Mouse (Mus musculus): ENCODE data around the gene Dkc1. TPM values are rescaled to one million over a fixed set of nuclear protein-coding genes. Genes with fewer than 3 reads are reported as not detected.
A peak's percentile ranks its signal among the peaks of the same experiment; 100 is the strongest.

Dkc1 gene
- polyA plus RNA-seq, 1 experiment from 2014 or later: 76.1 TPM

GRCm38 (mm10) chrX:75150304-75150703 lies 54.6 kb downstream of the Dkc1 start:
- Histone ChIP-seq H3K9me3 (no peaks in the 10 kb centered on the region), H3K36me3 (no peaks in the 10 kb centered on the region), H3K4me3 (no peak overlapping the region), H3K4me2 (no peak overlapping the region), H3K27ac (replicated peaks) (no peak overlapping the region), H3K27me3 (replicated peaks) (no peaks in the 10 kb centered on the region), H3K4me1 (no peaks in the 10 kb centered on the region), H3K9ac (no peak overlapping the region)
- WGBS: 62% methylated on average over 2 of the region's 2 CpGs
- no peak for ATAC-seq (ENCODE audit: extremely low read depth, insufficient number of reproducible peaks, low FRiP score, low TSS enrichment)

GRCm38 (mm10) chrX:75152249-75152648 lies 56.6 kb downstream of the Dkc1 start:
- Histone ChIP-seq H3K36me3 (no peaks in the 10 kb centered on the region), H3K9me3 (no peaks in the 10 kb centered on the region), H3K9ac (no peak overlapping the region), H3K4me3 (no peak overlapping the region), H3K4me2 (no peak overlapping the region), H3K27ac (replicated peaks) (no peak overlapping the region), H3K27me3 (replicated peaks) (no peaks in the 10 kb centered on the region), H3K4me1 (no peaks in the 10 kb centered on the region)
- no peak for ATAC-seq (ENCODE audit: extremely low read depth, insufficient number of reproducible peaks, low FRiP score, low TSS enrichment)
- 33% methylated on average over 1 of the region's 1 CpGs for WGBS

GRCm38 (mm10) chrX:75155576-75156243 lies 60.1 kb downstream of the Dkc1 start:
- H3K27me3 ChIP-seq (replicated peaks): no peaks in the 10 kb centered on the region
- no peaks in the 10 kb centered on the region for H3K4me1 ChIP-seq
- H3K36me3 ChIP-seq: no peaks in the 10 kb centered on the region
- peak overlapping the region; percentile 75 for H3K9ac ChIP-seq
- peak overlapping the region; percentile 52 for H3K4me3 ChIP-seq
- WGBS: 10% methylated on average over 14 of the region's 49 CpGs
- H3K9me3 ChIP-seq: no peaks in the 10 kb centered on the region
- ATAC-seq (ENCODE audit: extremely low read depth, insufficient number of reproducible peaks, low FRiP score, low TSS enrichment): no peak
- peak overlapping the region; percentile 68 for H3K4me2 ChIP-seq
- H3K27ac ChIP-seq (replicated peaks): no peak overlapping the region

Other genes starting within 250 kb of the Dkc1 start
- 2.4 and 3.4 TPM in 2 replicates for gene Gab3, start 10.4 kb upstream of the Dkc1 start, polyA plus RNA-seq (2015; fragmentation: Nextera tagmentation; extraction: Ambion mirVana)
- 35.6 and 38.9 TPM in 2 replicates for gene Mpp1, start 35.2 kb downstream of the Dkc1 start, polyA plus RNA-seq (2015; fragmentation: Nextera tagmentation; extraction: Ambion mirVana)
- not detected in 2 replicates for gene Smim9, start 67.9 kb downstream of the Dkc1 start, polyA plus RNA-seq (2015; fragmentation: Nextera tagmentation; extraction: Ambion mirVana)

Measured in heart, embryonic 13.5 days (tissue).